Mouse (Mus musculus): ENCODE data around the gene Igsf21.

The Igsf21 gene

DNA sequence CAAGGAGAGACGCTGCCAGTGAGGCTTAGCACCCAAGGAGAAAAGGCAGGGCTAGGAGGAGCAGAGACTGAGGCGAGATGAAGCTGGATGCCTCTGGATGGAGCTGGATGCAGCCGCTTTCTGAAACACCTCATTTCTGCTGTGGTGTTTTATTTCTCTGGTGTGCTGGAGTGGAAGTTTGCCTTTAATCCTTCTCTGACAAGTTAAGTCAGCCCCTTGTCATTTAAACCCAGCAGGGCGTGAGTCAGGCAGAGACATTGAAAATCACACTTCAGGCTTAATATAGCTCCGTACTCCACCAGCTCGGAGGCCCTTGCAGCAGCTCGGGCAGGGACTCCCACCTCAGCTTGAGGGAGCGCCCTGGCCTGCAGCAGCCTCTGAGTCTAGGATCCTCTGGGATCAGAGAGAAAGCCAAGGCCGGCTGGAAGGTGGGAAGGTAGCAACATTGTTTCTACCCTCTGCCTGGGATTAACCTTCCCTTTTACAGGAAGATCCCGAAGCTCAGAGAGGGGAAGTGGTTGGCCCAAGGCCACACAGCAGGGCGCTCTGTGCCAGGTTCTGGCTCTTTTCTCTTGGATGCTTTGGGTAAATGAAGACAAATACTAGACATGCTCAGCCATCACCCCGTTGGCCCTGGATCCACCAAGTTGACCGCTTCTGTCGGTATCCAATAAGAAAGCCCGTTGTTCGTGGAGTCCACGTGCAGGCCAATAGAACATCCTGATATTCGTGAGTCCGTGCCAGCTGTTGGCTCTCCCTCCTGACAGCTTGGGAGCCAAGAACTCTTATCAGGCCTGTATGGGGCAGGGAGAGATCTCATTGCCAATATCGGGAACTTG, 98.5 kb downstream of the Igsf21 start:
- in situ Hi-C loops (cut with MboI; ENCODE audit: unreplicated experiment in 2 of 2), result no loop called here

GRCm38 (mm10) chr4:140147079-140147840, 99.3 kb downstream of the Igsf21 start:
- in situ Hi-C loops (cut with MboI; ENCODE audit: unreplicated experiment in 2 of 2), result no loop called here

- in situ Hi-C loops (cut with MboI; ENCODE audit: unreplicated experiment in 2 of 2), result no loop called here
Measured at GRCm38 (mm10) chr4:140143884-140144525, 102.6 kb downstream of the Igsf21 start.

GRCm38 (mm10) chr4:140143178-140143577, 103.4 kb downstream of the Igsf21 start:
- in situ Hi-C loops (cut with MboI; ENCODE audit: unreplicated experiment in 2 of 2), result no loop called here

GRCm38 (mm10) chr4:140140485-140140884, 106.1 kb downstream of the Igsf21 start:
- in situ Hi-C loops (cut with MboI; ENCODE audit: unreplicated experiment in 2 of 2), result no loop called here

DNA sequence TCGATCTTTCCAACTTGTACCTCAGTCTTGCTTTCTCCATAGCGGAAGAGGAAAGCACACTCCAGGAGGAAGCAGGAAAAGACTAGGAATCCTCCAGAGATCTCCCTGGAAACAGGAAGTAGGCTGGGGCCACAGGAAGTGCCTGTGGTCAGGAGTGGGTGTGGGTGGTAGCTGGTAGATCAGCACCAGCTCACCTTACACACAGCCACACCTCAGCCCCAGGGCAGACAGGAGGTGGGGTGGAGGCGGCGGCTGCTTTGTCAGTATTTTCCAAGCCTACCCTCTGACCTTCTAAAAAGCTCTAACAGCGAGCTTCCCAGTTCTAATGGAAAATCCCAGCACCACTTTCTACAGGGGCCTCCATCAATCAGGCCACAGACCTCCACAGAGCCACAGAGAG, 107.7 kb downstream of the Igsf21 start:
- in situ Hi-C loops (cut with MboI; ENCODE audit: unreplicated experiment in 2 of 2), result no loop called here

GRCm38 (mm10) chr4:140131625-140132321, 114.8 kb downstream of the Igsf21 start:
- in situ Hi-C loops (cut with MboI; ENCODE audit: unreplicated experiment in 2 of 2), result no loop called here

- in situ Hi-C loops (cut with MboI; ENCODE audit: unreplicated experiment in 2 of 2), result no loop called here
Measured at GRCm38 (mm10) chr4:140131201-140131600, 115.4 kb downstream of the Igsf21 start.

DNA sequence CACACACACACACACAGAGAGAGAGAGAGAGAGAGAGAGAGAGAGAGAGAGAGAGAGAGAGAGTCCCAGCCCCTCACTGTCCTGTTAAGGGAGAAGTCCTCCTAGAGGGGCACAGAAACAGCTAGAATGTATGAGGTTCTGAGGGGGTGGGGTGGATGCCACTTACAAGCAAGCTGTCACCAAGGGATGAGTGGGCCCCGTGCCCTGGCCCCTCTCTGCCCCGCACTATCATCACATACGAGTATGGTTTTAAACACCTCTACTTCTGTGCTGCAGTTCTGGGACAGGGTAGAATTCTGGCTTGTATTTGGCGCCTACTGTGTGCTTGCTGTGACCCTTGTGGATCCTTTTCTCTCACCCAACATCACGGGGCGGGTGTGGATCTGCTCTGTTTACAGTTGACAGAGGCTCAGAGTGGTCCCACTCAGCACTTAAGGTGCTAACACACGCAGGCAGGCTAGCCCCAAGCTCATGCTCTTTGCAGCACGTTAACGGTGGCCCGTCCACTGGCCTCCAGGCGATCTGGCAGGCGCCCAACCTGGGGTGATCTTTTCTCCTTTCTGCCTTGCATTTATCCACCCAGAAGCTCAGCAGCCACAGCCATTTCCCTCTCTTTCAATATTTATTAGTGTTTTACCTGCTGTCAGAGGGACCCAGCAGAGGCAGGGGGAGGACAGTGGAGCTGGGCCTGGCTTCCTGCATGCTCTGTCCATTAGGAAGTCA, 116.9 kb downstream of the Igsf21 start:
- in situ Hi-C loops (cut with MboI; ENCODE audit: unreplicated experiment in 2 of 2), result no loop called here

DNA sequence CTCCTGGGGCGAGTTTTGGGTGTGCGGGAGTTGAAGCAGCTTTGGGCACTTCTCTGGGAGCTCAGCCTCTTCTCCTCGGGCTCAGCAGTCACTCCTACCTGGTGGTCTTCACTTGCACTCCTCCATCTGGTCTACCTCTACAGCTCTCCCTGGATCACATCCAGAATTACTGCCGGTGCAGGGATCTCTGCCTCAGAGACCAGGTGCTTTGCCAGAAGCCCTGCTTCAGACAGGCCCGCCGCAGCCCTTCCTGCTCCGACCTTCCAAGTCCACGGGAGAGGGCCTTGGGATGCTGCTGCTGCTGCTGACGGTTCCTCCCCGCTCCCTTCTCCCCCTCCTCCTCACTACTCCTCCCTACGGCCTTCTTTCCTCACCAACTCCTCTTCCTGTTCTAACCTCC, 118.5 kb downstream of the Igsf21 start:
- in situ Hi-C loops (cut with MboI; ENCODE audit: unreplicated experiment in 2 of 2), result no loop called here

DNA sequence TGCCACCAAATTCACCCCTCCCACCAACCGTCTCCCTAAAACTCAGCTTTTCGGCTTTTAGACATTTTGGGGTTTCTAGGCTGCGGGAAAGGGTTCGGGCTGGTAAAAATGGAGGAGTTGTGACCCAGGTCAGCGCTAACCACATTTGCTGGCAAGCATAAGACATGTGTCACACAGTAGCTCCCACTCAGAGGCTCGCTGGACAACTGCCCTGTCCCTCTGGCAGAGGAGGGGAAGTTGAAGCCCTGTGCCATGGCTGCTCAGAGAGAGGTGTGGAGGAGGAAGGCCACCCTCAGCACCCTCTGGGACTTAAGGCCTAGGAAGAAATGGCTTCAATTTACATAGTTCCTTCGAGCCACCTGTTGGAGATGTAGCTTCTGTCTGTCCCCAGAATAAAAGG, 120.8 kb downstream of the Igsf21 start:
- in situ Hi-C loops (cut with MboI; ENCODE audit: unreplicated experiment in 2 of 2), result no loop called here

- in situ Hi-C loops (cut with MboI; ENCODE audit: unreplicated experiment in 2 of 2), result no loop called here
Measured at GRCm38 (mm10) chr4:140122534-140122933, 124.0 kb downstream of the Igsf21 start.

DNA sequence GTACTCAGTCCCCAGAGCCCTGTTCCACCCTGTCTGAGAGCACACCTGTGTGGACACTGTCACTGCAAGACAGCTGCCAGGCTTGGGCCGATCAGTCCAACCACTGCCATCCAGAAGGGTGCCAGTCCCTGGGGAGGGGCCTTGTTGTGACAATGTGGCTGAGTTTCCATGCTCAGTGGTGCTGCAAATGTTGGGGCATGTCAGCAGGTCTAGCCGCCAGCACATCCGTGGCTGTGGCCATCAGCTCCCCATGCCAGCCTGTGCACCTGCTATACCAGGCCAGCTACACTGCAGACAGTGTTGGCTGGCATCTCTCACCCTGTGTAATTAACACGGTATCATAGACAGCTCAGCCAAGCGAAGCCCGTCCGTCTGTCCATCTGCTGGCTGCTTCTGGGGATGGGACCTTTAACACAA, 129.3 kb downstream of the Igsf21 start:
- in situ Hi-C loops (cut with MboI; ENCODE audit: unreplicated experiment in 2 of 2), result no loop called here

GRCm38 (mm10) chr4:140115756-140116155, 130.8 kb downstream of the Igsf21 start:
- in situ Hi-C loops (cut with MboI; ENCODE audit: unreplicated experiment in 2 of 2), result no loop called here

GRCm38 (mm10) chr4:140115053-140115452, 131.5 kb downstream of the Igsf21 start:
- in situ Hi-C loops (cut with MboI; ENCODE audit: unreplicated experiment in 2 of 2), result no loop called here

DNA sequence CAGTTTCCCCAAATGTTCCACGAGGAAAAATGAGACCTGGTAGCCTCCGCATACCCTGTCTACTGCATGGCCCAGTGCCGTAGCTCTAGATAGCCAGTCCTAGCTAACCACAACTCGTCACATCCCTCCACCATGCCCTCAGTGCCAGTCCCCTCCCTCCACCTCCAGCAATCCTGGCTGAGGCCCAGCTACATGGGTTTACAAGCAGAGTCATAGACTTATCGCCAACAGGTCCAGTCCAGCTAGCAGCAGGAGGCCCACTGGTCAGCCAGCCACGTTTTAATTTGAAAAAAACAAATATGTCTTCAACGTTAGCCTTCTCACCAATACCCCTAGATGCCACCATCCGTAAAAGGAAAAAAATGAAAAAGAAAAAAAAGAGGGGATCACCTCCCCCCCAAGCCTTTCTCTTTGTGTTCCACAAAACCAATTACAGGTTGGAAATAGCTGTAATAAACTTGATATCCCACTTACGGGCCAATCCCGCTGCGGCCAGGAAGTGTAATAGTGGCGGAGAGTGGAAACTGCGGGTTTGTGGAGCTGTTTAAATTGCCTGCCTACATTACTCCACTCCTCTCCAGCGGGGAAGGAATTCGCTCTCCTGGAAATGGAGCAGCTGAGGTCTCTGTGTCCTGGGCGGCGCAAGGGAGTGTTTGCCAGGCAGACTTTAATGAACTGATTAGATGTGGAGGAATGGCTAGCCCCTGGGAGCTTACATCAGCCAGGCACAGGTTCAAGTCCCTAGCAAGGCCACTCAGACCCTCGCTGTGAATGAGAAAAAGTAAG, 132.7 kb downstream of the Igsf21 start:
- in situ Hi-C loops (cut with MboI; ENCODE audit: unreplicated experiment in 2 of 2), result no loop called here

DNA sequence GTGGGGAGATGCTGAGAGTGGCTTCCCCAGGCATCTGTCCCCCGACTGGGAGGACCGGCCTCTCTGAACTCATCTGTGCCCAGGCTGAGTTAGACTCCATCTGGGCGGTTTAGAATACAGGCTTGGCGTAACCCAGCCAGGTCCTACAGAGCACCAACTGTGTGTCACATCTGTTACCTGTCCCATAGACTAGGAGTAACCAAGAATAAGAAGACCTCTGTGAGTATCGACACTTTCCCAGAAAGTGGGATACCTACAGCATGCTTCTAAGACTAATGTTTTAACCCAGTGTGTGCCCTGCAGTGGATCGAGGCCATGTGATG, 137.0 kb downstream of the Igsf21 start:
- in situ Hi-C loops (cut with MboI; ENCODE audit: unreplicated experiment in 2 of 2), result no loop called here

GRCm38 (mm10) chr4:140108871-140109625, 137.5 kb downstream of the Igsf21 start:
- in situ Hi-C loops (cut with MboI; ENCODE audit: unreplicated experiment in 2 of 2), result no loop called here

DNA sequence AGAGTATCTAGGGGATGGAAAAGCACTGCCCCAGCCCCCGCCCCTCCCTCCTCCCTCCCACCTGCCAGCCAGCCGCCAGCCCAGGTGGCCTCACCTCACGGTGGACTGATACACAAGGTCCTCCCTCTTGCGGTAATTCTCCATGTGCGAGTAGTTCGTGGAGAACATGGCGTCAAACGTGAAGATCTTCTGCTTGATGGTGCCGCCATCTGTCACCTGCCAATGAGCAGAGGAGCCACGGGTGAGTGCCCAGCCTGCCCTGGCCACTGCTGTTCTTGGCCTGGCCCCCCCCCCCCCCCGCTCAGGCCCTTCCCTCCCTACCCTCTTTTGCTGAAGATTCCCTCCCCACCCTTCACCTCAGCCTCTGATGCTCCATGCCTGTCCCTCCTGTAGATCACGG, 139.4 kb downstream of the Igsf21 start:
- in situ Hi-C loops (cut with MboI; ENCODE audit: unreplicated experiment in 2 of 2), result no loop called here
